Mouse (Mus musculus): ENCODE data around the gene Gtf2h3. TPM values are rescaled to one million over a fixed set of nuclear protein-coding genes. Genes with fewer than 3 reads are reported as not detected.
A peak's percentile ranks its signal among the peaks of the same experiment; 100 is the strongest.

The Gtf2h3 gene
- 27.6 and 32.2 TPM in 2 replicates for polyA plus RNA-seq (2015; fragmentation: Nextera tagmentation; extraction: Ambion mirVana)

DNA sequence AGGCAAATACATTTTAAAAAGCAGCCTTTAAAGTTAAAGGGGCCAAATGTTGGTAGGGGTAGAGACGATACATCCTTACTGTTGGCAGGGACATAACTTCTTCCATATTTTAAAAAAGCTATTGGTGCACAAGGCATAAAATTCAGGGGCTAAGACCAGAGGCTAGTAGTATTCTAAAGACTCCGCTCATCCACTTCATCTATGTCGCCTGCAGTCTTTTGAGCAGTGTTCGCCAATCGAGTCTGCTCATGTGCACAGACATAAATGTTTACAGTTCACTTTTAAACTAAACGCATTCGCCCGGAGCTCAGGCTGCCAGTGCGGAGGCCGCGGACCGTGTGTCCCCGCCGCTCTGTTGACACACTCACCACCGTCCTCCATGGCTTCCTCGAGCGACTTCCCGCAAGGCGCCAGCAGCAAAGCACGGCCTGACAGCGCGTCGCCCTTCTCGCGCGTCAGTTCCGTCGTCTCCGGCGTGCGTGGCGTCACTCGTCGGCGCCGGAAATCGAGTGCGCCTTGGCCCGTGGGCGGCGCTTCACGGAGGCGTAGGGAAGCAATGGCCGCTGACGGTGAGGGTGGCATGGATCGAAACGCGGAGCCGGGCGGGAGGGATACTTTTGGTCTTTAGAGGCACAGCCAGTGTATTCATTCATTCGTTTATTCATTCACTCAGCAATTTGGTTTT, at the start of gene Gtf2h3, which contains the start of gene Eif2b1:
TSS of gene Gtf2h3 (plus strand) at position 508 of the 685 bp plus-strand sequence.
TSS of gene Eif2b1 (minus strand) at position 499 of the 685 bp plus-strand sequence.
- H3K36me3 ChIP-seq, result peaks cover 57% of the 10 kb centered on the region
- H3K27ac ChIP-seq (replicated peaks), result 0 out of 2 replicates have a peak within 1 kb of the TSS, but pooled peaks have one; percentile 6
- H3K9ac ChIP-seq, result peak within 1 kb of the TSS; percentile 89
- H3K4me1 ChIP-seq, result peaks cover 18% of the 10 kb centered on the region
- WGBS, result under 1% methylated on average over 51 of the region's 51 CpGs
- H3K27me3 ChIP-seq (replicated peaks), result no peaks in the 10 kb centered on the region
- H3K9me3 ChIP-seq, result no peaks in the 10 kb centered on the region
- H3K4me2 ChIP-seq, result peak within 1 kb of the TSS; percentile 83
- H3K4me3 ChIP-seq, result peak within 1 kb of the TSS; percentile 76
- peak; percentile 79; the same call in 1 of the 2 replicates for ATAC-seq (ENCODE audit: extremely low read depth, insufficient number of reproducible peaks, low FRiP score, low TSS enrichment)

DNA sequence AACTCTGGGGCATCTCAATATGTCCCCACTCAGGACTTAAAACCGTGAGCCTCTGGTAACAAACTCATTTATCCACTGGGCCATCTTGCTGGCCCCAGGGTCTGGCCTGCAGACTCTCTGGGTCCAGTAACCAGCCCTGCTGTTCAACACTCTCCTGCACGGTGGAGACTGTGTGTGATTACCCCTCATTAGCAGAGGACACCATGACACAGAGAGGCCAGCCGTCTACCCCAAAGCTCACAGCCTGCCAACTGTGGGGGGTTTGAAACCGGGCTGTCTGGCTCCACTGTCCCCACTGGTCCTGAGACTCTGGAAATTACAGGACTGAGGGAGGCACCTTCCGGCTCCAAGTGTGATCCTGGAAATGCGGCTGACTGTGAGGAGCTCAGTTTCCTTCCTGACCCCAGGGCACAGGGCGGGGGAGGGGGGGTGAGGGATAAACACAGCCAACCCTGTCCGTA, 49.7 kb upstream of the Gtf2h3 start:
- no peaks in the 10 kb centered on the region for H3K9me3 ChIP-seq
- H3K36me3 ChIP-seq, result peaks cover 28% of the 10 kb centered on the region
- H3K27ac ChIP-seq (replicated peaks), result peak overlapping the region; percentile 91
- peak overlapping the region; percentile 92 for H3K9ac ChIP-seq
- H3K4me3 ChIP-seq, result peak overlapping the region; percentile 89
- H3K27me3 ChIP-seq (replicated peaks), result no peaks in the 10 kb centered on the region
- peaks cover 42% of the 10 kb centered on the region for H3K4me1 ChIP-seq
- H3K4me2 ChIP-seq, result peak overlapping the region; percentile 92
- ATAC-seq (ENCODE audit: extremely low read depth, insufficient number of reproducible peaks, low FRiP score, low TSS enrichment), result no peak
- WGBS, result 20% methylated on average over 8 of the region's 8 CpGs

DNA sequence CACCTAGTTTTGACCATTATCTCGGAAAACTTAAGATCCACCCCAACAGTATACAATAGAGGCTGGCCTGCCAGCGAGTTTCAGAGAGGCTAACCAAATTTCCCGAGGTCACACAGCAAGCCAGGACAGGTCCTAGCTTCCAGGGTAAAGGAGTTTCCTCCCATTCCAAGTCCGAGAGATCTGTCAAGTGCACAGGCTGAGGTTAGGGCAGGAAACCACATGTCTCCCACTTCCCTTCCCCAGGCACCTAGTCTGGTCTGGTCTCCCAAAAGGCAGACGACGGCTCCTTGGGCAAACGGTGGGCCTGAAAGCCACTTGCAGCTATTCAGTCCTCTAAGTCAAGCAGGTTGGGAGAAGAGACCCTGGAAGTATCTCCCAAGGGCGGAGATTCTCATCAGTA, 49.2 kb upstream of the Gtf2h3 start:
- no peaks in the 10 kb centered on the region for H3K27me3 ChIP-seq (replicated peaks)
- H3K27ac ChIP-seq (replicated peaks), result peak overlapping the region; percentile 91
- no peak for ATAC-seq (ENCODE audit: extremely low read depth, insufficient number of reproducible peaks, low FRiP score, low TSS enrichment)
- WGBS, result 44% methylated on average over 8 of the region's 8 CpGs
- peak overlapping the region; percentile 92 for H3K4me2 ChIP-seq
- H3K36me3 ChIP-seq, result peaks cover 23% of the 10 kb centered on the region
- peaks cover 42% of the 10 kb centered on the region for H3K4me1 ChIP-seq
- H3K4me3 ChIP-seq, result peak overlapping the region; percentile 89
- H3K9me3 ChIP-seq, result no peaks in the 10 kb centered on the region
- peak overlapping the region; percentile 92 for H3K9ac ChIP-seq

GRCm38 (mm10) chr5:124530655-124531582, 48.0 kb upstream of the Gtf2h3 start, which contains the start of gene Rilpl1:
Gene Rilpl1 (minus strand): TSS chr5:124531391.
- H3K36me3 ChIP-seq, result peaks cover 14% of the 10 kb centered on the region
- H3K4me2 ChIP-seq, result peak within 1 kb of the TSS; percentile 92
- under 1% methylated on average over 94 of the region's 96 CpGs for WGBS
- no peaks in the 10 kb centered on the region for H3K27me3 ChIP-seq (replicated peaks)
- H3K4me3 ChIP-seq, result peak within 1 kb of the TSS; percentile 89
- H3K9ac ChIP-seq, result peak within 1 kb of the TSS; percentile 92
- ATAC-seq (ENCODE audit: extremely low read depth, insufficient number of reproducible peaks, low FRiP score, low TSS enrichment), result peak; percentile 76
- no peaks in the 10 kb centered on the region for H3K9me3 ChIP-seq
- H3K27ac ChIP-seq (replicated peaks), result peak within 1 kb of the TSS; percentile 91
- H3K4me1 ChIP-seq, result peaks cover 42% of the 10 kb centered on the region

DNA sequence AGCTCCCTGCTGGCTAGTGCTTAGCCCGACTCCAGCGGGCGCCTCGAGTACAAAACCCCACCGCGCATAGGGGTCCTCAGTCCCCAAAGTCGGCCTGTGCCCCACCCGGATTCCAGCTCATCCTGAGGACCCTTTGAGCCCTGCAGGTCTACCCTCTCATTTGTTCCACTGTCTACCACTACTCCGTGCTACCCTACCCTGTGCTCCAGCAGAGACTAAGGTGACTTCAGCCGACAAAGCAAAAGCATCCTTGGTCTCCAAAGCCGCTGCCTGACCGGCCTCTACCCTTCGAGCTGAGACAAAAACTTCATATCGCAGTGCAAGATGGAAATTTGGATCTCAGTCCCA, 47.4 kb upstream of the Gtf2h3 start:
- peak overlapping the region; percentile 89 for H3K4me3 ChIP-seq
- ATAC-seq (ENCODE audit: extremely low read depth, insufficient number of reproducible peaks, low FRiP score, low TSS enrichment), result peak; percentile 16; the same call in 1 of the 2 replicates
- 14% methylated on average over 14 of the region's 14 CpGs for WGBS
- peaks cover 7% of the 10 kb centered on the region for H3K36me3 ChIP-seq
- H3K4me2 ChIP-seq, result peak overlapping the region; percentile 92
- no peaks in the 10 kb centered on the region for H3K9me3 ChIP-seq
- H3K4me1 ChIP-seq, result peaks cover 43% of the 10 kb centered on the region
- no peaks in the 10 kb centered on the region for H3K27me3 ChIP-seq (replicated peaks)
- peak overlapping the region; percentile 92 for H3K9ac ChIP-seq
- peak overlapping the region; percentile 91 for H3K27ac ChIP-seq (replicated peaks)

GRCm38 (mm10) chr5:124532451-124532850, 46.5 kb upstream of the Gtf2h3 start:
- H3K27ac ChIP-seq (replicated peaks), result peak overlapping the region; percentile 91
- 0 out of 2 replicates have a peak, but pooled peaks have one; percentile 9 for ATAC-seq (ENCODE audit: extremely low read depth, insufficient number of reproducible peaks, low FRiP score, low TSS enrichment)
- no peak overlapping the region for H3K9ac ChIP-seq
- H3K36me3 ChIP-seq, result peaks cover under 1% of the 10 kb centered on the region; the same call in 1 of the 2 replicates
- H3K4me2 ChIP-seq, result no peak overlapping the region; the same call in 1 of the 2 replicates
- peaks cover 50% of the 10 kb centered on the region for H3K4me1 ChIP-seq
- no peaks in the 10 kb centered on the region for H3K9me3 ChIP-seq
- WGBS, result 33% methylated on average over 7 of the region's 7 CpGs
- no peak overlapping the region for H3K4me3 ChIP-seq
- H3K27me3 ChIP-seq (replicated peaks), result no peaks in the 10 kb centered on the region

DNA sequence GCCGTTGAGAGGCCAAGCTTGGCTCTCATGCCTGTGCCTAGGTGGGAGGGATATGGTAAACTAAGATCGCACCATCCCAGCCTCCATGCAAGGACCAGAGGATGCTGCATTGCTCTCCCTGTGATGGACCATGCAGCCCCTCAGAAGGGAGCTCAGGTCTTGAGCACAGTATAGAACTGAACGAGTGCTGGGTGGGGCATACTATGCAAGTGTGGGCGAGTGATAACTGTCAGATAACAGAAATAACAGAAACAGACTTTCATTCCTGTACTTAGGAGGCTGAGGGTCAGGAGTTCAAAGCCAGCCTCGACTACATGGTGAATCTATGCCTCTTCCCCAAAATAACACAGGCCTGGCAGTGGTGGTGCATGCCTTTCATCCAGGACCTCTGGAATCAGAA, 43.9 kb upstream of the Gtf2h3 start:
- H3K27ac ChIP-seq (replicated peaks), result no peak overlapping the region
- ATAC-seq (ENCODE audit: extremely low read depth, insufficient number of reproducible peaks, low FRiP score, low TSS enrichment), result no peak
- no peak overlapping the region for H3K4me2 ChIP-seq
- no peaks in the 10 kb centered on the region for H3K27me3 ChIP-seq (replicated peaks)
- no peaks in the 10 kb centered on the region for H3K9me3 ChIP-seq
- no peak overlapping the region for H3K4me3 ChIP-seq
- H3K36me3 ChIP-seq, result no peaks in the 10 kb centered on the region
- no peak overlapping the region; the same call in 1 of the 2 replicates for H3K9ac ChIP-seq
- peaks cover 28% of the 10 kb centered on the region for H3K4me1 ChIP-seq
- WGBS, result 43% methylated on average over 5 of the region's 5 CpGs

DNA sequence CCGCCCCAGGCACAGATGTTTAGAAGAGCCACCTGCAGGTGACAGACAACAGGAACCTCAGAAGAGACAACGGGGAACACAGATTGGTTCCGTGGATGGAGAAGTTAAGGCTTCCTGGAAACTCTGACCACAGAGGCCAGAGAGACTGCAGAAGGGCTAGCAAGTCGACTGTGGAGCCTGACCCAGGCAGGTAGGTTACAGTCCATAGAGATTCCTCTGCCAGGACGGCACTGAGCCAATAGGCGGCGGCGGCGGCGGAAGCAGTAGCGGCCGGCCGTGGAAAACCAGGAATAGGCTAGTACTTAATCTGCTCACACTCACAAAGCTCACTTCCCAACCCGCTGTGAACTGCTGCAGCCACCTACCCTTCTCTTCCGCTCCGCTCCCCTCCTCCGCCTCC, 42.2 kb upstream of the Gtf2h3 start:
- peaks cover 22% of the 10 kb centered on the region for H3K4me1 ChIP-seq
- H3K4me3 ChIP-seq, result peak overlapping the region; percentile 31
- no peaks in the 10 kb centered on the region for H3K36me3 ChIP-seq
- ATAC-seq (ENCODE audit: extremely low read depth, insufficient number of reproducible peaks, low FRiP score, low TSS enrichment), result no peak
- WGBS, result 4% methylated on average over 17 of the region's 17 CpGs
- H3K27me3 ChIP-seq (replicated peaks), result no peaks in the 10 kb centered on the region
- peak overlapping the region; percentile 78 for H3K9ac ChIP-seq
- H3K9me3 ChIP-seq, result no peaks in the 10 kb centered on the region
- peak overlapping the region; percentile 61 for H3K4me2 ChIP-seq
- peak overlapping the region; percentile 61 for H3K27ac ChIP-seq (replicated peaks)

GRCm38 (mm10) chr5:124538813-124539792, 39.8 kb upstream of the Gtf2h3 start:
- 79% methylated on average over 16 of the region's 16 CpGs for WGBS
- no peak for ATAC-seq (ENCODE audit: extremely low read depth, insufficient number of reproducible peaks, low FRiP score, low TSS enrichment)
- no peak overlapping the region for H3K9ac ChIP-seq
- H3K27ac ChIP-seq (replicated peaks), result no peak overlapping the region
- peaks cover 26% of the 10 kb centered on the region for H3K4me1 ChIP-seq
- peaks cover 17% of the 10 kb centered on the region for H3K36me3 ChIP-seq
- H3K4me3 ChIP-seq, result no peak overlapping the region
- no peaks in the 10 kb centered on the region for H3K9me3 ChIP-seq
- H3K4me2 ChIP-seq, result no peak overlapping the region
- no peaks in the 10 kb centered on the region for H3K27me3 ChIP-seq (replicated peaks)

DNA sequence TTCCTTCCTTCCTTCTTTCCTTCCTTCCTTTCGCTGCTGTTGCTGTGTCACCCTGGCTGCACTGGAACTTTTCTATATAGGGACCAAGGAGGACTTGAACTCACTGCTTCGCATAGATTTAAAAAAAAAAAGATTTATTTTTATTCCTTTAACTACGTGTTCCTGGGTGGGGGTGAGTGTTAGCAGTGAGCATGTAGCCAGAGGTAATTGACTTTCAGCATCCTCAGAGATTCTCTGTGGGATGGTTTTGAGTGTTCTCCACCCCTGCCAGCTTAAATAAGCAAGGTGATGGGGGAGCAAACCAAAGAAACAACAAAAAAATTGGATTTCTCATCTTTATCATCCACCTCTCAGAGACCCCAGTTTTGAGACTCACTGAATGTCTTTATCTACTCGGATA, 39.0 kb upstream of the Gtf2h3 start:
- Histone ChIP-seq H3K4me1 (peaks cover 27% of the 10 kb centered on the region), H3K4me2 (peak overlapping the region; percentile 65), H3K27ac (replicated peaks) (peak overlapping the region; percentile 90; the same call in 1 of the 2 replicates), H3K36me3 (peaks cover 25% of the 10 kb centered on the region), H3K9ac (peak overlapping the region; percentile 96), H3K9me3 (no peaks in the 10 kb centered on the region), H3K27me3 (replicated peaks) (no peaks in the 10 kb centered on the region), H3K4me3 (peak overlapping the region; percentile 98)
- 72% methylated on average over 4 of the region's 4 CpGs for WGBS
- no peak for ATAC-seq (ENCODE audit: extremely low read depth, insufficient number of reproducible peaks, low FRiP score, low TSS enrichment)

All from heart, embryonic 13.5 days (tissue).